Mouse (Mus musculus) spleen, postnatal 10 days (tissue): ENCODE results near the gene Bok.
"Not testable (repeated sequence)": the region's sequence is repeated elsewhere in the genome, so short reads cannot be mapped to it uniquely, and the experiment has no call there.

Source experiments
- DNase-seq, 2 experiments: peaks; one replicate each; pipeline ENCODE4 v3.0.0; 2021 to 2022; ENCODE audit warnings: low spot score in 2 of 2

The Bok gene

GRCm38 (mm10) chr1:93685401-93686244, at the start of gene Bok:
Gene Bok, plus strand, starts transcription at chr1:93685660.
- DNase-seq, result peak in 1 of 2 experiments; percentile 57

GRCm38 (mm10) chr1:93636211-93636897, 49.1 kb upstream of the Bok start:
- no peak for DNase-seq

GRCm38 (mm10) chr1:93641978-93642377, 43.5 kb upstream of the Bok start:
- no peak for DNase-seq

- no peak for DNase-seq
These were observed 42.8 kb upstream of the Bok start for GRCm38 (mm10) chr1:93642692-93643091.

- no peak for DNase-seq
These were observed 35.8 kb upstream of the Bok start for GRCm38 (mm10) chr1:93649604-93650172.

GRCm38 (mm10) chr1:93654275-93654674, 31.2 kb upstream of the Bok start:
- no peak for DNase-seq

GRCm38 (mm10) chr1:93654798-93655197, 30.7 kb upstream of the Bok start:
- no peak for DNase-seq

GRCm38 (mm10) chr1:93656325-93657024, 29.0 kb upstream of the Bok start:
- DNase-seq, result no peak

GRCm38 (mm10) chr1:93657025-93657360, 28.5 kb upstream of the Bok start:
- DNase-seq, result no peak

GRCm38 (mm10) chr1:93658559-93658958, 26.9 kb upstream of the Bok start, which contains the start of gene Stk25:
Gene Stk25, minus strand, starts transcription at chr1:93658659.
- not testable (repeated sequence) for DNase-seq

- DNase-seq, result peak in 1 of 2 experiments; percentile 62
These were observed 17.6 kb upstream of the Bok start for GRCm38 (mm10) chr1:93667760-93668400.

- peak; percentile 31 to 78 for DNase-seq
These were observed 16.5 kb upstream of the Bok start for GRCm38 (mm10) chr1:93668791-93669548.

GRCm38 (mm10) chr1:93669941-93670340, 15.5 kb upstream of the Bok start:
- DNase-seq, result no peak

- no peak for DNase-seq
These were observed 12.8 kb upstream of the Bok start for GRCm38 (mm10) chr1:93672682-93673081.

GRCm38 (mm10) chr1:93678386-93678785, 7.1 kb upstream of the Bok start:
- DNase-seq, result no peak

GRCm38 (mm10) chr1:93679889-93680568, 5.4 kb upstream of the Bok start:
- no peak for DNase-seq

GRCm38 (mm10) chr1:93686245-93686960, 943 bp downstream of the Bok start:
- DNase-seq, result peak in 1 of 2 experiments; percentile 26

- DNase-seq, result no peak
These were observed 1.5 kb downstream of the Bok start for GRCm38 (mm10) chr1:93686961-93687320.

- peak in 1 of 2 experiments; percentile 26 for DNase-seq
These were observed 2.7 kb downstream of the Bok start for GRCm38 (mm10) chr1:93688154-93688553.
